Mouse (Mus musculus) forebrain, embryonic 15.5 days (tissue): ENCODE data around the gene Pnrc1. TPM values are rescaled to one million over a fixed set of nuclear protein-coding genes. Genes with fewer than 3 reads are reported as not detected.

ENCODE experiments used
- ATAC-seq: fragments of 200-750 bp; cut with Nextera tagmentation; replicated peaks from 2 replicates; pipeline ENCODE4 v1.8.0; 2017; ENCODE audit warnings: mild to moderate bottlenecking, moderate TSS enrichment, moderate library complexity
- H3K27ac ChIP-seq: fragments of 300-500 bp; sonication (generic); replicated peaks from 2 replicates; pipeline ENCODE4 v1.5.1; 2015; ENCODE audit warnings: mild to moderate bottlenecking, inconsistent platforms
- H3K27me3 ChIP-seq: fragments of 300-500 bp; sonication (generic); 2 replicates; pipeline ENCODE4 v1.6.1; 2015; ENCODE audit warnings: inconsistent platforms
- H3K36me3 ChIP-seq: fragments of 300-500 bp; sonication (generic); 2 replicates; pipeline ENCODE4 v1.6.1; 2015; ENCODE audit warnings: mild to moderate bottlenecking, inconsistent platforms
- H3K4me1 ChIP-seq: fragments of 300-500 bp; sonication (generic); 2 replicates; pipeline ENCODE4 v1.6.1; 2015; ENCODE audit warnings: inconsistent platforms
- H3K4me2 ChIP-seq: fragments of 300-500 bp; sonication (generic); replicated peaks from 2 replicates; pipeline ENCODE4 v1.6.1; 2015; ENCODE audit warnings: mild to moderate bottlenecking, inconsistent platforms
- H3K4me3 ChIP-seq: fragments of 300-500 bp; sonication (generic); 2 replicates; pipeline ENCODE4 v1.5.1; 2015; ENCODE audit warnings: mild to moderate bottlenecking, inconsistent platforms
- H3K9ac ChIP-seq: fragments of 300-500 bp; sonication (generic); replicated peaks from 2 replicates; pipeline ENCODE4 v1.6.1; 2015; ENCODE audit warnings: mild to moderate bottlenecking, inconsistent platforms
- H3K9me3 ChIP-seq: fragments of 300-500 bp; sonication (generic); 2 replicates; pipeline ENCODE4 v1.6.1; 2016; ENCODE audit warnings: inconsistent platforms
- WGBS: fragments of 180-500 bp; shearing (Covaris S2); methylation state at CpG from one replicate; pipeline ENCODE4 v1.1.7; 2015; ENCODE audit warnings: mixed read lengths; 5-methylcytosine and 5-hydroxymethylcytosine counted together
- polyA plus RNA-seq: library from polyadenylated mRNA; unstranded; fragments of >200 nt; fragmentation: Nextera tagmentation; extraction: Ambion mirVana; gene quantifications from 2 replicates; pipeline ENCODE4 v1.2.1, GENCODE M21; 2015

Pnrc1 gene
- polyA plus RNA-seq, 1 experiment from 2014 or later = 97.1 TPM

- peaks cover 30% of the 10 kb centered on the region for H3K4me1 ChIP-seq
- H3K27me3 ChIP-seq = no peaks in the 10 kb centered on the region
- no peak overlapping the region for H3K4me3 ChIP-seq
- WGBS = 78% methylated on average over 12 of the region's 12 CpGs
- H3K9ac ChIP-seq = no peak overlapping the region
- no peak for ATAC-seq
- H3K4me2 ChIP-seq = no peak overlapping the region
- H3K27ac ChIP-seq = 0 out of 2 replicates have a peak overlapping the region, but pooled peaks have one; percentile 6
- no peaks in the 10 kb centered on the region for H3K9me3 ChIP-seq
- peaks cover 38% of the 10 kb centered on the region for H3K36me3 ChIP-seq
Measured at GRCm38 (mm10) chr4:33243016-33243758, 46.8 kb downstream of the Pnrc1 start.

DNA sequence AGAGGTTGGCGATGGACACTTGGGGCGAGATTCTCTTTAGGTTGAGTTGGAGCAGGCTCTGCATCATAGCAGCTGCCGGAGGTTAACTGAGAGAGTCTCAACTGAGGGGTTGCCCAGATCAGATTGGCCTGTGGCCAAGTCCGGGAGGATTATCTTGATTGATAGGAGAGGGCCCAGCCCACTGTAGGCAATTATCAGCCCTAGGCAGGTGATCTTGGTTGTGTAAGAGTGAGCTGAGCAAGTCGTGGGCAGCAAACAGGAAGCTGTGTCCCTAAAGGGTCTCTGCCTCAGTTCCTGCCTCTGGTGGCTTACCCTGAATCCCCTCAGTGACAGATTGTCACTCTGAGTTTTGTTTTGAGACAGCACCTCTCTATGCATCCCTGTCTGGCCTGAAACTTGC lies 47.4 kb downstream of the Pnrc1 start:
- Histone ChIP-seq H3K36me3 (peaks cover 38% of the 10 kb centered on the region), H3K4me2 (no peak overlapping the region), H3K4me1 (peaks cover 30% of the 10 kb centered on the region), H3K9ac (no peak overlapping the region), H3K4me3 (no peak overlapping the region), H3K9me3 (no peaks in the 10 kb centered on the region), H3K27ac (0 out of 2 replicates have a peak overlapping the region, but pooled peaks have one; percentile 6), H3K27me3 (no peaks in the 10 kb centered on the region)
- WGBS = 38% methylated on average over 5 of the region's 5 CpGs
- no peak for ATAC-seq

DNA sequence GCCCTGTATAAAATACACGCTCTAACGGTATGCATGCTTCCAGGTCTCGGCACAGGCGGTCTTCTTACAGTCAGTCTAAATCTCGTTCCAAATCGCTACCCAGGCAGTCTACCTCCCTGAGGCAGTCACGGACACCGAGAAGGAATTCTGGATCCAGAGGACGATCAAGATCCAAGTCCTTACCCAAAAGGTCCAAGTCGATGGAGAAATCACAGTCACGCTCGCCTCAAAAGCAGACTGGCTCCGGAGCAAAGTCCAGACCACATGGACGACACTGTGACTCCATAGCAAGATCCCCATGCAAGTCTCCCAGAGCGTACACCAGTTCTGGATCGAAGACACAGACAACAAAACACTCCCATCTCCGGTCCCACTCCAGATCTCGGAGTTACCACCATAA lies 59.1 kb downstream of the Pnrc1 start:
- Histone ChIP-seq H3K4me1 (no peaks in the 10 kb centered on the region), H3K9me3 (no peaks in the 10 kb centered on the region), H3K36me3 (peaks cover 8% of the 10 kb centered on the region; the same call in 1 of the 2 replicates), H3K27me3 (no peaks in the 10 kb centered on the region), H3K4me3 (no peak overlapping the region), H3K27ac (no peak overlapping the region), H3K9ac (no peak overlapping the region), H3K4me2 (no peak overlapping the region)
- WGBS = 92% methylated on average over 18 of the region's 18 CpGs
- ATAC-seq = no peak

DNA sequence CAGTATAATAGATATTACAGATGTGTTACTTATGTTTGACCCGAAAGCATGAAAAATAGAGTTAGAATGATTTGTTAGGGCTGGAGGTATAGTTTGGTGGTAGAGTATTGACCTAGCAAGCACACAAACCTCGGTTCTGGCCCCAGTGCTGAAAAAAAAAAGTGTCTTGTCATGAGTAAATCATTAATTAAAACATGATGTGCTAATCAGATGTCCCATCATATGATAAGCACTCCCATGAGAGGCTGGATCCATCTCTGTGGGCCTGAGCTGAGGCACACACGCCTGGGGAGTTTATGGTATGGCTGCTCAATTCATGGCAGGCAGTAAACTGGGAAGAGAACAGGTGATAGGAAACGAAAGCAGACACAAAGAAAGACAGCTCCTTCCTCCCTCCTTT lies 60.3 kb downstream of the Pnrc1 start:
- H3K27ac ChIP-seq = no peak overlapping the region
- no peak overlapping the region for H3K9ac ChIP-seq
- no peak for ATAC-seq
- no peak overlapping the region for H3K4me3 ChIP-seq
- H3K36me3 ChIP-seq = peaks cover 10% of the 10 kb centered on the region; the same call in 1 of the 2 replicates
- 83% methylated on average over 4 of the region's 4 CpGs for WGBS
- H3K9me3 ChIP-seq = no peaks in the 10 kb centered on the region
- no peaks in the 10 kb centered on the region for H3K4me1 ChIP-seq
- no peak overlapping the region for H3K4me2 ChIP-seq
- no peaks in the 10 kb centered on the region for H3K27me3 ChIP-seq

DNA sequence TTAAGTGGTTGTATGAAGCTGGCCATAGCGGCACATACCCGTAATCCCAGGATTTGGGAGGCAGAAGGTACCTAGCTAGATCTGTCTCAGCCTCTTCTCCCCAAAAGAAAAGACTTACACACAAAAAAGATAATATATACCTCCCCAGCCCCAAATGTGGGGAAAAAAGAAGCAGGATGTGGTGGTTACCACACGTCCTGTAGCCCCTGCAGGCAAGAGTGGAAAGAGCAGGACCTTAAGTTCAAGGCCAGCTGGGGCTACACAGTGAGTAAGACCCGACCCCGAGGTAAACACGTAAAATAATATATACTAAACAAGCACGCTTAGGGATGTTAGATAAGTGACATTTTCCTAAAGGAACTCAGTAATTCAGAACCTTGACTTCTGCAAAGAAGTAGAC lies 62.8 kb downstream of the Pnrc1 start:
- peaks cover 10% of the 10 kb centered on the region; the same call in 1 of the 2 replicates for H3K36me3 ChIP-seq
- no peaks in the 10 kb centered on the region for H3K9me3 ChIP-seq
- H3K4me1 ChIP-seq = no peaks in the 10 kb centered on the region
- ATAC-seq = no peak
- no peak overlapping the region for H3K9ac ChIP-seq
- H3K4me2 ChIP-seq = no peak overlapping the region
- no peak overlapping the region for H3K27ac ChIP-seq
- WGBS = 89% methylated on average over 7 of the region's 7 CpGs
- no peak overlapping the region for H3K4me3 ChIP-seq
- H3K27me3 ChIP-seq = no peaks in the 10 kb centered on the region

DNA sequence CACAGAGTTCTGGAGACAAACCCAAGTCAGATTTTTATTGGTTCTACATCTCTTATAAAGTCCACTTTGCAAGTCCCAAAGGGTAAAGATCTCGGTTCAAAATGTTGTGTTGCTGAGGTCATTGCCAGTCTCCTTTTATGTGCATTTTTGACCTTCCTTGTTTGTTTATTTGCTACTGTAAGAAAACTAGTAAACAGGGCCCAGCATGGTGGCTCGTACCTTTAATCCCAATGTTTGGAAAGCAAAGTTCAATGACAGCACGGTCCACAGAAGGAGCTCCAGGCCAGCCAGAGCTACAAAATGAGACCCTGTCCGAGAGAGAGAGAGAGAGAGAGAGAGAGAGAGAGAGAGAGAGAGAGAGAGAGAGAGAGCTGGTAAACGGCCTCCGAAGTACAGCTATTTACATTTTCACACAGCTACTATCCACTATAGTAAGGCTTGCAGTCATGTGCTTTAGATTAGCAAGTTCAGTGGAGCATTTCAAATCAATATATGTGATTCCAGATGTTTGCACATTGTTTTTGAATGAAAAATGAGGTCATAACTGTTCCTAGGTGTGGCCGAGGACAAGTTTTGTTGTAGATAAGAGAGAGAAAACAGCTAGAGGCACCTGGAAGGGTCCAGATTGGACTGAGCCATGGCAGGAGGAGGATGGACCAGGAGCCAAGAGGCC lies 65.8 kb downstream of the Pnrc1 start:
- Histone ChIP-seq H3K9ac (no peak overlapping the region), H3K27me3 (no peaks in the 10 kb centered on the region), H3K27ac (no peak overlapping the region), H3K36me3 (0 out of 2 replicates have a peak, but pooled peaks cover 3% of the 10 kb centered on the region), H3K4me2 (no peak overlapping the region), H3K4me3 (no peak overlapping the region), H3K9me3 (no peaks in the 10 kb centered on the region), H3K4me1 (no peaks in the 10 kb centered on the region)
- no peak for ATAC-seq
- WGBS = 81% methylated on average over 7 of the region's 7 CpGs

DNA sequence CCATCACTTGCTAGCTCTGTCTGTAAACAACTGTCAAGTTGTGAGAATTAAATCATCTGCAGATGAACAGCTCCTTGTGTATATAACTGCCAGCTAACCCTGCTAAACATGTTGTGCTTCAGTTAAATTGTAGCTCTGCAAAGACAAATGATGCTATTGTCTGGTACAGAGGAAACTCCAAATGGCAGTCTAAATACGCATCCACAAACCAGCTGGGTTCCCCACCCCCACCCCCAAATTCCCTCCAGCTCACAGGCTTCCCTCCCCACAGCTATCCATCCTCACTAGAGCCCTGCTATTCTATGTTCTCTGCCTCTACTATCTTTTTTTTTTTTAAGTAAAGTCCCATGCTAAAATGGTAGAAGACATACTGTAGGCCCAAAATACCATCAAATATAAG lies 68.1 kb downstream of the Pnrc1 start:
- ATAC-seq = no peak
- 0 out of 2 replicates have a peak, but pooled peaks cover 3% of the 10 kb centered on the region for H3K36me3 ChIP-seq
- no peak overlapping the region; the same call in 1 of the 2 replicates for H3K27ac ChIP-seq
- no peaks in the 10 kb centered on the region for H3K9me3 ChIP-seq
- no peak overlapping the region for H3K9ac ChIP-seq
- no peak overlapping the region for H3K4me2 ChIP-seq
- H3K4me3 ChIP-seq = no peak overlapping the region
- H3K4me1 ChIP-seq = no peaks in the 10 kb centered on the region
- 52% methylated on average over 1 of the region's 1 CpGs for WGBS
- no peaks in the 10 kb centered on the region for H3K27me3 ChIP-seq

GRCm38 (mm10) chr4:33208881-33209841 lies 80.8 kb downstream of the Pnrc1 start, which contains the start of gene Srsf12:
TSS of gene Srsf12 (plus strand) at chr4:33208991.
- WGBS = under 1% methylated on average over 61 of the region's 65 CpGs
- peak within 1 kb of the TSS; percentile 93 for H3K9ac ChIP-seq
- ATAC-seq = peak; percentile 90

DNA sequence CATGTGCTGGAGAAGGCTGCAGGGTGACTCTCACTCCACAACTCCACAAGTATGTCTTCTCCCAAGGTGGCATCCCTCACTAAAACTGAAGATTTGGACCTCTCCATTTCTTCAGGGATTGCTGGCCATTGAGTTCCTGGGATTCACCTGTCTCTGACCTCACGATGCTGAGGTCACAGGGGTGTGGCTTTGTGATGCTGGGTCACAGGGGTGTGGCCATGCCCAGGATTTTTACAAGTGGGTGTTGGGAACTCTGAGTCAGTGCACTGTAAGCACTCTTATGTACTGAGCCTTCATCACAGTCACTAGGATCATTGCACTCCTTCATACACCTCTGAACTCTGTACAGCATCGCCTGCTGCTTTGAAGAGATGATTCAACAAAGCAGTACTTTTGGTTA lies 82.4 kb downstream of the Pnrc1 start:
- no peak for ATAC-seq
- WGBS = 77% methylated on average over 2 of the region's 2 CpGs
- no peak overlapping the region for H3K27ac ChIP-seq
- H3K36me3 ChIP-seq = no peaks in the 10 kb centered on the region
- H3K27me3 ChIP-seq = no peaks in the 10 kb centered on the region
- H3K9me3 ChIP-seq = no peaks in the 10 kb centered on the region
- H3K4me3 ChIP-seq = no peak overlapping the region
- no peak overlapping the region for H3K9ac ChIP-seq
- no peak overlapping the region for H3K4me2 ChIP-seq
- H3K4me1 ChIP-seq = peaks cover 20% of the 10 kb centered on the region

More at GRCm38 (mm10) chr4:33208881-33209841, 80.8 kb downstream of the Pnrc1 start, which contains the start of gene Srsf12:
- Histone ChIP-seq H3K36me3 (no peaks in the 10 kb centered on the region), H3K27ac (peak within 1 kb of the TSS; percentile 80), H3K27me3 (no peaks in the 10 kb centered on the region), H3K9me3 (no peaks in the 10 kb centered on the region), H3K4me1 (peaks cover 20% of the 10 kb centered on the region), H3K4me3 (peak within 1 kb of the TSS; percentile 89), H3K4me2 (peak within 1 kb of the TSS; percentile 87)

DNA sequence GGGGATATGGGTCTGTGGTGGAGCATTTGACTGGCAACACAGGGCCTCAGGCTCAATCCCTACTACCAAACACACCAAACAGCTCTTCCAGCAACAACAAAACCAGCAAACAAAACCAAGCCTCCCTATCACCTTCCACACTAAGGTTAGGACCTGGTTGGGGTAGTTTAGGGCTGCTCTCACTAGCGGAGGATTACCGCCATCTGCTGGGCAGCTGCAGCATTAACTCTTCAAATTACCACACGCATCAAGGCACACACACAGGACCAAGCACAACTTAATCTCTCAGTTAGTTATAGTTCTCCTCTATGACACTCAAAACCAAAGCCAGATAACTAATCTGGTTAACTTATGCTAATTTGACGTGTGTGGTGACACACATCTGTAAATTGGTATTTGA lies 85.3 kb downstream of the Pnrc1 start:
- no peaks in the 10 kb centered on the region for H3K9me3 ChIP-seq
- no peak overlapping the region for H3K4me3 ChIP-seq
- H3K4me2 ChIP-seq = no peak overlapping the region
- 2% methylated on average over 4 of the region's 4 CpGs for WGBS
- H3K27me3 ChIP-seq = no peaks in the 10 kb centered on the region
- H3K36me3 ChIP-seq = no peaks in the 10 kb centered on the region
- H3K9ac ChIP-seq = no peak overlapping the region
- H3K4me1 ChIP-seq = peaks cover 12% of the 10 kb centered on the region
- H3K27ac ChIP-seq = no peak overlapping the region
- 0 out of 2 replicates have a peak, but pooled peaks have one; percentile 34 for ATAC-seq

DNA sequence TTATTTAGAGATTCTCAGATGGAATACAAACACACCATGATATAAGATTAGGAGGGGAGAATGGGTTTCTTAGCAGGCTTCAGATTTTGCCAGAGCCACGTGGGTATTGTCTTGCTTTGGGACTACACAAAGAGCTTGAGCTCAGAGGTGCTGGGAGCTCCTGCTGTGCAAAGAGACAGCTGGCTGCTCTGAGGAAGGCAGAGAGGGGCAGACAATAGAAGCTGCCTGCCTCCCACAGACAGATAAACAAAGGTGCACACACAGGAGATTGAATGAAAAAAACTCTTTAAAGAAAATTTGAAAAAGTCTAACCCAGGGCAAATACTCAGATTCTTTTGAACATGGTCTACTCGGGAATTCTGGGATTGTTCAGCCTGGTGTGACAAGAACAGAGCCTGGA lies 91.8 kb downstream of the Pnrc1 start:
- H3K9me3 ChIP-seq = no peaks in the 10 kb centered on the region
- H3K4me2 ChIP-seq = no peak overlapping the region
- no peak overlapping the region for H3K9ac ChIP-seq
- WGBS = 1% methylated on average over 2 of the region's 2 CpGs
- no peak overlapping the region for H3K27ac ChIP-seq
- no peak for ATAC-seq
- no peaks in the 10 kb centered on the region for H3K4me1 ChIP-seq
- H3K27me3 ChIP-seq = no peaks in the 10 kb centered on the region
- no peaks in the 10 kb centered on the region for H3K36me3 ChIP-seq
- no peak overlapping the region for H3K4me3 ChIP-seq
